Mouse (Mus musculus): ENCODE results near the gene Vmn2r93.

The Vmn2r93 gene

DNA sequence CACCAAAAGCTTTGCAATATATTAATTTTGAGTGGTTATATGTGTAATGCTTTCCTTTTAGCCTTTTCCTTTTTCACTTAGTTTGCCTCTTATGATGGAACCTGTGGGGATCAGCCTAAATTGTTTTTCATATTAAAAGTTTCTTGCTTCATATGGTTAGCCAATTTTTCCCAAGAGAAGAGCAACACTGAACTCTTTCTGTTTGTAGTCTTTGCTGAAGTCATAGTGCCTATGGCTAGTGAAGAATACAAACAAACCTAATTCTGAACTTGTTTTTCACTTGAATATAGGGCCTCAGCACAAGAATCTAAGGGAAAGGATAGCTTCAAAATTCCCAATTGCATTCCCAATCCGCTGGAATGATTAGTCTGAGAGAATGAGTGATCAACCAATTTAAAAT, at the start of gene Vmn2r93:
TSS of gene Vmn2r93 (plus strand) at position 301 of the 400 bp plus-strand sequence.
- no peak for DNase-seq (ENCODE audit: extremely low spot score, low spot score)

DNA sequence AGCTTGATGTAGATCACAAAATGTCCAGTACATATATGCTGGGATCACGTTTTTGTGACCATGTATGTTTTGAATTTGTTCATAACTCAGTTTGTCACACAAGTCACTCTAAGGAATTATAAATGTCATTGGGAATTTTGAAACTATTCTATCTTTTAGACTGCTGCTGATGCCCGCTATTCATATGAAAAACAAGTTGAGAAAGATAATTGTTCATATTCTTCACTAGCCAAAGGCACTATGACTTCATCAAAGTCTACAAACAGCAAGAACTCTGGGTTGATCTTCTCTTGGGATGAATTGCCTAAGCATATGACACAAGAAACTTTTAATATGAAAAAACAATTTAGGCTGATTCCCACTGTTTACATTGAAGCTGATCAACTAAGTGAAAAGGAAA, 20.2 kb upstream of the Vmn2r93 start, which contains the start of gene Vmn2r94:
TSS of gene Vmn2r94 (minus strand) at position 101 of the 400 bp plus-strand sequence.
- DNase-seq (ENCODE audit: extremely low spot score, low spot score): no peak

GRCm38 (mm10) chr17:18323031-18323430, 25.1 kb downstream of the Vmn2r93 start:
- no peak for DNase-seq (ENCODE audit: extremely low spot score, low spot score)

GRCm38 (mm10) chr17:18360007-18360406, 62.1 kb downstream of the Vmn2r93 start:
- no peak for DNase-seq (ENCODE audit: extremely low spot score, low spot score)

GRCm38 (mm10) chr17:18360602-18361001, 62.7 kb downstream of the Vmn2r93 start:
- no peak for DNase-seq (ENCODE audit: extremely low spot score, low spot score)
